8 mouse cellular contexts compared by ENCODE assay signal in genomic region chr16:21818132-21818531, GRCm38 (mm10). TPM values are rescaled to one million over a fixed set of nuclear protein-coding genes. Genes with fewer than 3 reads are reported as not detected.
DNase-seq lines count a peak whose midpoint lies in the region; ATAC-seq and TF ChIP-seq lines count a peak whose summit lies in the region.

No protein-coding gene starts in this region.

- H3K36me3 ChIP-seq in heart, embryonic 15.5 days: no peaks in the 10 kb centered on the region
- H3K36me3 ChIP-seq in liver, embryonic 13.5 days: no peaks in the 10 kb centered on the region
- 0 out of 2 replicates have a peak, but pooled peaks cover under 1% of the 10 kb centered on the region for H3K36me3 ChIP-seq in midbrain, postnatal 0 days (ENCODE audit: insufficient read depth, low read length)

- WGBS in heart, embryonic 15.5 days: 44% methylated on average over 9 of the region's 9 CpGs
- 20% methylated on average over 9 of the region's 9 CpGs for WGBS in liver, embryonic 13.5 days (ENCODE audit: insufficient replicate concordance)
- 53% methylated on average over 9 of the region's 9 CpGs for WGBS in midbrain, postnatal 0 days

- H3K9ac ChIP-seq in heart, embryonic 15.5 days: no peak overlapping the region
- no peak overlapping the region for H3K9ac ChIP-seq in liver, embryonic 13.5 days
- H3K9ac ChIP-seq in midbrain, postnatal 0 days (replicated peaks; ENCODE audit: low read length, poor library complexity, severe bottlenecking): no peak overlapping the region

- peak; percentile 84 for DNase-seq in testis, postnatal 10 days (ENCODE audit: low spot score)
- no peak for DNase-seq in testis, postnatal 14 days (ENCODE audit: low spot score)
- DNase-seq in liver, embryonic 13.5 days: peak; percentile 59
- peak; percentile 41 for DNase-seq in yolk sac, embryonic 10.5 days (ENCODE audit: low spot score)
- DNase-seq in midbrain, postnatal 0 days (ENCODE audit: low spot score): no peak
- no peak for DNase-seq in cerebellum, adult 9-11 months
- no peak for DNase-seq in urinary bladder, postnatal 4 days (ENCODE audit: low spot score in 2 of 2)

- no peaks in the 10 kb centered on the region for H3K4me1 ChIP-seq in heart, embryonic 15.5 days (replicated peaks)
- peaks cover 15% of the 10 kb centered on the region for H3K4me1 ChIP-seq in liver, embryonic 13.5 days (replicated peaks)
- no peaks in the 10 kb centered on the region for H3K4me1 ChIP-seq in midbrain, postnatal 0 days (ENCODE audit: insufficient read depth, low read length)

- H3K4me3 ChIP-seq in heart, embryonic 15.5 days: no peak overlapping the region
- H3K4me3 ChIP-seq in liver, embryonic 13.5 days (replicated peaks): no peak overlapping the region
- no peak overlapping the region for H3K4me3 ChIP-seq in midbrain, postnatal 0 days (ENCODE audit: low read depth, low read length)

- no peaks in the 10 kb centered on the region for H3K9me3 ChIP-seq in heart, embryonic 15.5 days (replicated peaks)
- no peaks in the 10 kb centered on the region for H3K9me3 ChIP-seq in liver, embryonic 13.5 days (replicated peaks)
- H3K9me3 ChIP-seq in midbrain, postnatal 0 days (ENCODE audit: low read length): no peaks in the 10 kb centered on the region

- no peaks in the 10 kb centered on the region for H3K27me3 ChIP-seq in heart, embryonic 15.5 days
- no peaks in the 10 kb centered on the region for H3K27me3 ChIP-seq in liver, embryonic 13.5 days
- no peaks in the 10 kb centered on the region for H3K27me3 ChIP-seq in midbrain, postnatal 0 days (ENCODE audit: insufficient read depth, low read length)

- TF ChIP-seq CTCF in midbrain, postnatal 0 days (IDR thresholded peaks at IDR 0.05): no peak

- no peak overlapping the region for H3K27ac ChIP-seq in heart, embryonic 15.5 days
- H3K27ac ChIP-seq in liver, embryonic 13.5 days: no peak overlapping the region
- H3K27ac ChIP-seq in midbrain, postnatal 0 days (ENCODE audit: low read depth, low read length): no peak overlapping the region

- peak overlapping the region; percentile 33; the same call in 1 of the 2 replicates for H3K4me2 ChIP-seq in heart, embryonic 15.5 days
- H3K4me2 ChIP-seq in liver, embryonic 13.5 days: no peak overlapping the region
- H3K4me2 ChIP-seq in midbrain, postnatal 0 days (ENCODE audit: low read depth, low read length, poor library complexity, severe bottlenecking): no peak overlapping the region

- ATAC-seq in heart, embryonic 15.5 days (replicated peaks; ENCODE audit: insufficient number of reproducible peaks, insufficient read depth, low FRiP score, low read depth): no peak
- peak; percentile 49 for ATAC-seq in liver, embryonic 13.5 days (ENCODE audit: low read depth)
- ATAC-seq in midbrain, postnatal 0 days (ENCODE audit: low FRiP score): no peak

RNA-seq across cellular contexts. Expression of gene Map3k13, which starts 24.0 kb away (rescaled TPM):
- 0.60 and 0.85 TPM in 2 replicates for polyA plus RNA-seq in heart, embryonic 15.5 days (2015; fragmentation: Nextera tagmentation; extraction: Ambion mirVana)
- 0.35 TPM in 2 replicates for polyA plus RNA-seq in liver, embryonic 13.5 days (2015; fragmentation: Nextera tagmentation; extraction: Ambion mirVana)
- total RNA-seq in midbrain, postnatal 0 days (2014; rRNA removed): 11.5 and 12.1 TPM in 2 replicates
- 3.4 and 4.0 TPM in 2 replicates for polyA plus RNA-seq in midbrain, postnatal 0 days (2015; fragmentation: Nextera tagmentation; extraction: Ambion mirVana)

RNA-seq across cellular contexts. Expression of gene Ehhadh, which starts 30.5 kb away (rescaled TPM):
- polyA plus RNA-seq in heart, embryonic 15.5 days (2015; fragmentation: Nextera tagmentation; extraction: Ambion mirVana): 2.4 and 3.1 TPM in 2 replicates
- 5.9 and 6.4 TPM in 2 replicates for polyA plus RNA-seq in liver, embryonic 13.5 days (2015; fragmentation: Nextera tagmentation; extraction: Ambion mirVana)
- total RNA-seq in midbrain, postnatal 0 days (2014; rRNA removed): 2.1 and 3.3 TPM in 2 replicates
- polyA plus RNA-seq in midbrain, postnatal 0 days (2015; fragmentation: Nextera tagmentation; extraction: Ambion mirVana): 1.7 and 2.3 TPM in 2 replicates

Comparison
In these comparisons a context has a peak if more than half of its experiments do, and no peak if none do; other contexts are left out.
1. DNase-seq: peak in testis, postnatal 10 days (single experiment), liver, embryonic 13.5 days (single experiment) and yolk sac, embryonic 10.5 days (single experiment); none in testis, postnatal 14 days (single experiment), midbrain, postnatal 0 days (single experiment), cerebellum, adult 9-11 months (single experiment) and urinary bladder, postnatal 4 days (0 of 2).